Mouse (Mus musculus): ENCODE results near the gene Atp6ap1l.

Gene Atp6ap1l

GRCm38 (mm10) chr13:90886568-90886983 is 18.6 kb downstream of the Atp6ap1l start:
- peak; percentile 70 for DNase-seq (ENCODE audit: low read depth)

DNA sequence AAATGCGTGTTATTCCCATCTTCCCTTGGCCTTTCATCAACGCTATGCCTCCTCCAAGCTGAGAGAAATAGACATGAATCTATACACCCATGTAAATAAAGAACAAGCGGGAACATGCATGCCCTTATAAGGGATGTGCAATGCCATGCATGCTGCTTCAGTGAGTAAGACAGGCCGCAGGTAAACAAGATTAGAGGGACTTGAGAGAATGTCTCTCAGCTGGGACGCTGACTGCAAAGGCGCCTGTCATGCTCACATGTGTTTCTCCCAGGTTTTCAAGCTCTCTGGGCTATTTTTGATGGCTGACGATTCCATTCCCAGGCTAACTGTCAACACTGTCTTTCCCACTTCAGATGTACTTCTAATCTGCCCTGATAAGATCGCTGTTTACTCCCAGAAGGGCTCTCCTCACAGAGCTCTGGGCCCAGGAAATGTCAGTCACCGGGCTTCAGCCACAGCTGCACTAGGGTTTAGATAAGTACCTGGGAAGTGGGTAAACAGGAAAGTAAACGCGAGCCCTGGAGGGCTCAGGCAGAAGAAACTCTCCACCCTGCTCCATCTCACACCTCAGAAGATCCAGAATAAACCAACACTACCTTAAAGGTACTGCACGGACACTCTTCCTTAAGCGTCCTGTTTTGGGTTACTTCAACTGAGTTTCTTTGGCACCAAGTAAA is 19.2 kb downstream of the Atp6ap1l start:
- DNase-seq (ENCODE audit: low read depth): no peak

- DNase-seq (ENCODE audit: low read depth): no peak
Measured at GRCm38 (mm10) chr13:90881727-90882429, 23.3 kb downstream of the Atp6ap1l start.

GRCm38 (mm10) chr13:90871579-90871978 is 33.6 kb downstream of the Atp6ap1l start:
- no peak for DNase-seq (ENCODE audit: low read depth)

- no peak for DNase-seq (ENCODE audit: low read depth)
Measured at GRCm38 (mm10) chr13:90869157-90869556, 36.0 kb downstream of the Atp6ap1l start.

GRCm38 (mm10) chr13:90862138-90862537 is 43.0 kb downstream of the Atp6ap1l start:
- no peak for DNase-seq (ENCODE audit: low read depth)

GRCm38 (mm10) chr13:90860888-90861431 is 44.2 kb downstream of the Atp6ap1l start:
- DNase-seq (ENCODE audit: low read depth): no peak

DNA sequence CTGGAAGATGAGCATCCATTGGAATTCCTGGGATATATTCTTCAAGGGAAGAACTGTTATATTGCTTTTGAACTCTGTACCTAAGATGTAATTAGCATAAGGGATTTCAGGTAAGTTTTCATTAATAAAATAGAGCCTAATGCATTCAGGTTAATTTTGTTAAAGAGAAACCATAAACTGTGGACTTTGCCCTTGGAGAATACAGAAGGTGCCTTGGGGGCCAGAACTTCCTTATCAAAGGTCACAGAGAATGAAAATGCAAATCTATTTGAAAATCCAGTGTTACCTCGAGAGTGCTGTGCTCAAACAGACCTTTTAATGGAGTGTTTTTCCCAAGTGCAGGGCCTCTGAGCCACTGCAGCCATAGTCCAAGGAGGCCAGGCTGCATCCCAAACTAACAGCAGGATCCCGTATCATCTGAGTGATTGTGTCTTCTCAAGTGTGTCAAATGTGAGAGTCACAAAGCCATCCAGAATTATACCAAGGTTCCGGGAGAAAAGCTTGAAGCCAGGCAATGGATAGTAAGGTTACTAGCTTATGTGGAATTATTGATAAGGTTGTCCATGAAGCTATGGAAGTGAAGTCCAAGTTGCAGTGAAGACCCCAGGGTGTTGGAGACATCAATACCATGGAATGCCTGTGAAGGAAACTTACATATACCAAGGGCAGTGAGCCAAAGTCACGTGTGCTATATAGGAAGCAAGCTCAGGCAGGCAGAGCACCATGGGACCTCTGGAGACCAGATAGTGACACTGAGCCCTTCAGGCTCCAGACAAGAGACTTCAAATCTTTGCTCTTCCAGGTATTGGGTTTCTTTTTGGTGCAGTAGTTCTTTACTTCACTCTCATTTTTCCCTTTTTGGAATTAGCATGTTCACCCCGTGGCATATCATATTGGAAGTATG is 52.2 kb downstream of the Atp6ap1l start:
- no peak for DNase-seq (ENCODE audit: low read depth)

DNA sequence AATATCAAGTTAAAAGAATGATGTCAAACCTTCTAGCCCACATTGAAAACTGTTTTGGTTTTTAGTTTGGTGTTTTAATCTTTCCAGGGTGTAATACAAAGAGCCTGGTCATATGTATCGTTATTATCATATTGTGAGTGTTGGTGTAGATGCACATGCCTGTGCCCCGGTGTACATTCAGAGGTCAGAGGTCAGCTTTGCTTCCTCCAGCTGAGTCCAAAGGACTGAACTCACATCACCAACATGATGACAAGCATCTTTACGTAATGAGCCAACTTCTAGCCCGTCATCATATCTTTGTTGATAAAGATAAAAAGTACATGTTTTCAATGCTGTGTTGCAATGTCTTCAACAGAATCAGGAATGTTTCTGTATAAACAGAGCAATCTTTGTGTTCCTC is 53.4 kb downstream of the Atp6ap1l start:
- DNase-seq (ENCODE audit: low read depth): no peak

GRCm38 (mm10) chr13:90844191-90844590 is 61.0 kb downstream of the Atp6ap1l start:
- DNase-seq (ENCODE audit: low read depth): no peak

- DNase-seq (ENCODE audit: low read depth): no peak
Measured at GRCm38 (mm10) chr13:90843412-90843811, 61.7 kb downstream of the Atp6ap1l start.

DNA sequence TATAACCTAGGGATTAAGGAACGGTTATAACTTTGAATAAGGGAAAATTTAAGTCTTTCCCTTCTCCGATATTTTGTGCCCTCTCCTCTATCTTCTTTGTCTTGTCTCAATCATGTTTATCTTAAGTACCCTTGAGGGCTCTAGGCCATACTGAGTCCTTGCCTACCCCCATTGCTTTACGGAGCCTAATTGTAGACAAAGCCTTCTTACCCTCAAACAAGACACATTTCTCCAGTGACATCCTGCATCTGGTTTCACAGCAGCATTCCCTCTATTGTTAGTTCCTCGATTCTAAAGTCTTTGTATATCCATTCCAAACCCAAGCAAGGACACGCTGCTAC is 64.0 kb downstream of the Atp6ap1l start:
- no peak for DNase-seq (ENCODE audit: low read depth)

DNA sequence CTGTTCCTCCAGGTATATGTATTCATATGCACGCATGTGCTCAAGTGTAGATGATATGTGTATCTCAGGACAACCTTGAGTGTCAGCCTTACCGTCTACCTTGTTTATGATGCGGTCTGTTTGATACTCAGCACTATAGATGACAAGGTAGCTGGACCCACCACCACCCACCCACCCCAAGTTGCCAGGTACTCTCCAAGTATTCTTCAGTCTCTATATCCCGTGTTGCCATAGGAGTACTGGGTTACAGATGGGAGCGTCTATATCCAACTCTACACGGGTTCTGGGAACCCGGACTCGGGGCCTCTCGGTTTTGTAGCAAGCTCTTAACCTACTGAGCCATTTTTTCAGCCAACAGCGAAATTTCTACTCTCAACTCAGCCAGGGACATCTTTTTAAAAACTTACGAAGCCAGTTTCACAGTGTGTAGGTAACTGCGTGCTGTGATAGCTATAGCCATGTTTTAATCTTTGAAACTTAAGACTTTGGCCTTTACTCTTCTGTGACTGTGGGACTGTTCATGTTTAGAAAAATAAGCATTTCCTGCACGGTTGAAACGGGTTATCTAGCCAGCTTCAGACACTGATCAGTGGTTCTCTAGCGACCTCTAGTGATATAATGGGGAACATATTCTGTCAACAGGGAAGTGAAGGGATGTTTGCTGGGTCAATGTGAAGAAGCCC is 64.5 kb downstream of the Atp6ap1l start:
- DNase-seq (ENCODE audit: low read depth): peak; percentile 73

DNA sequence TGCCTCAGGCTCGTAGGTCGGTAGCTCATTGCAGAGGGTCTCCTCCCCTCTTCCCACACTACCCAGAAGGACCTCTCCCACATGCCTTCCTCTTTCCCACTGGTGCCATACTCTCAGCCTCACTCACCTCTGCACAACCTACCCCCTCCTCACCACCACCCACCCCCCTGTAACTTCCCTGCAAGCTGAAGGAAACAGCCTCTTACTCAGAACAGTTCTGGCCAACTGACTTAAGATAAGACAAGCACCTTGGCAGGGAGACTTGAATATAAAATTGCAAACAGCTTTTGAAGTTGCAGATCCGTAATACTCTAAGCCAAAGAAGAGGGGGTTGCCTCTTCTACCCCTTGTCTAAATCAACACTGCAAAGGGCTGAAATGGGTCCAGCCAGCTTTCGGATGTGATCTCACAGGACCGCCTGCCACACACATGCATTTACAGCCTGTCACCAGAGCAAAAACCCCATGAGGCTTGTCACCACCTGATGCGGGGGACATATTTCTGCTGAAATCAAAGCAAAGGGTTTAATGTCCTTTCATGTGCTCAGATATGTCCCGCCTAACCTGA is 71.4 kb downstream of the Atp6ap1l start:
- DNase-seq (ENCODE audit: low read depth): no peak
